Mouse (Mus musculus) heart, postnatal 0 days (tissue): ENCODE measurements around the gene Tmem110. TPM values are rescaled to one million over a fixed set of nuclear protein-coding genes. Genes with fewer than 3 reads are reported as not detected.

ENCODE experiments used
- ATAC-seq: fragments of 200-750 bp; cut with Nextera tagmentation; 2 replicates; pipeline ENCODE4 v1.8.0; 2017; ENCODE audit warnings: low read depth, moderate number of reproducible peaks, moderate library complexity; ENCODE audit not compliant: insufficient read depth
- DNase-seq: peaks from one replicate; pipeline ENCODE4 v3.0.0-alpha.2; 2016; ENCODE audit warnings: low spot score
- H3K27ac ChIP-seq: fragments of 300-500 bp; sonication (generic); 2 replicates; pipeline ENCODE4 v1.5.1; 2014; ENCODE audit warnings: low read depth, mild to moderate bottlenecking
- H3K27me3 ChIP-seq: fragments of 300-500 bp; sonication (generic); 2 replicates; pipeline ENCODE4 v1.6.1; 2014; ENCODE audit warnings: low read length, mixed read lengths; ENCODE audit not compliant: control insufficient read depth, insufficient read depth
- H3K36me3 ChIP-seq: fragments of 300-500 bp; sonication (generic); replicated peaks from 2 replicates; pipeline ENCODE4 v1.6.1; 2014; ENCODE audit warnings: low read length, mixed read lengths; ENCODE audit not compliant: control insufficient read depth, insufficient read depth
- H3K4me1 ChIP-seq: fragments of 300-500 bp; sonication (generic); 2 replicates; pipeline ENCODE4 v1.6.1; 2014; ENCODE audit warnings: antibody characterized with exemption; ENCODE audit not compliant: control insufficient read depth, insufficient read depth
- H3K4me2 ChIP-seq: fragments of 300-500 bp; sonication (generic); 2 replicates; pipeline ENCODE4 v1.6.1; 2014; ENCODE audit warnings: low read depth, mild to moderate bottlenecking, low read length, moderate library complexity
- H3K4me3 ChIP-seq: fragments of 300-500 bp; sonication (generic); 2 replicates; pipeline ENCODE4 v1.5.1; 2014; ENCODE audit warnings: low read depth, low read length
- H3K9ac ChIP-seq: fragments of 300-500 bp; sonication (generic); replicated peaks from 2 replicates; pipeline ENCODE4 v1.6.1; 2014; ENCODE audit warnings: low read depth, low read length, mixed read lengths
- H3K9me3 ChIP-seq: fragments of 300-500 bp; sonication (generic); replicated peaks from 2 replicates; pipeline ENCODE4 v1.6.1; 2016; ENCODE audit warnings: low read length; ENCODE audit not compliant: control insufficient read depth
- CTCF ChIP-seq: IDR thresholded peaks from 2 replicates; pipeline ENCODE4 v1.5.1; 2016; ENCODE audit warnings: antibody characterized with exemption, control low read depth, low read depth
- EP300 ChIP-seq: IDR thresholded peaks from 2 replicates; pipeline ENCODE4 v1.6.1; 2016; ENCODE audit warnings: antibody characterized with exemption, low read depth
- WGBS: fragments of 180-500 bp; shearing (Covaris S2); extraction: QIAGEN DNeasy Blood & Tissue Kit; methylation state at CpG from one replicate; pipeline ENCODE4 v1.1.7; 2014; 5-methylcytosine and 5-hydroxymethylcytosine counted together
- polyA plus RNA-seq: library from polyadenylated mRNA; unstranded; fragments of >200 nt; fragmentation: Nextera tagmentation; extraction: Ambion mirVana; gene quantifications from 2 replicates; pipeline ENCODE4 v1.2.1, GENCODE M21; 2015
- total RNA-seq: library from RNA; depleted of rRNA; stranded (reverse); fragments of >200 nt; gene quantifications from 2 replicates; pipeline ENCODE4 v1.2.3, GENCODE M21; 2014; ENCODE audit warnings: low replicate concordance

The Tmem110 gene
- total and polyA plus RNA-seq, 2 experiments from 2014 or later = 4.7 to 9.9 TPM

DNA sequence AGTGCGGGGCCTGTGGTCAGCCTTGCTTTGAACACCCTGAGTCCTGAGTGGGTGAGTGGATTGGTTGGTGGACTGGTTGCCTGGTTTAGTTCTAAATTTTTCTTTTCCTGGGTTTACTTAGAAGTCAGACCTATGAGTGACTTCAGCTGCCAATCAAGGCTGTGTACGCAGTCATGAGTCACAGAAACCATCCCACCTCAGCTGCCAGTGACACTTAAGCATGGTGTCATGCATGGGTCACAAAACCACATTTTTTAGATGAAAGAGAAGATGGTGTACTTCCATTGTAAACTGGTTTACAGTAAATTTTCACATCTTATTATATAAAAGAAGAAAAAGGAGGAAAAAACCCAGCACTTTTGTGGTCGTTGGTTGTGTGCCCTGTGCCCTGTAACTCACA, 52.4 kb downstream of the Tmem110 start:
- peaks cover 10% of the 10 kb centered on the region; the same call in 1 of the 2 replicates for H3K4me1 ChIP-seq
- H3K27me3 ChIP-seq = no peaks in the 10 kb centered on the region
- no peak for DNase-seq
- no peak overlapping the region for H3K4me2 ChIP-seq
- no peak overlapping the region for H3K9ac ChIP-seq
- no peaks in the 10 kb centered on the region for H3K9me3 ChIP-seq
- H3K4me3 ChIP-seq = no peak overlapping the region
- H3K27ac ChIP-seq = no peak overlapping the region
- H3K36me3 ChIP-seq = peaks cover 11% of the 10 kb centered on the region; the same call in 1 of the 2 replicates
- TF ChIP-seq EP300 = no peak
- no peak for TF ChIP-seq CTCF
- WGBS = 94% methylated on average over 3 of the region's 3 CpGs
- no peak for ATAC-seq

DNA sequence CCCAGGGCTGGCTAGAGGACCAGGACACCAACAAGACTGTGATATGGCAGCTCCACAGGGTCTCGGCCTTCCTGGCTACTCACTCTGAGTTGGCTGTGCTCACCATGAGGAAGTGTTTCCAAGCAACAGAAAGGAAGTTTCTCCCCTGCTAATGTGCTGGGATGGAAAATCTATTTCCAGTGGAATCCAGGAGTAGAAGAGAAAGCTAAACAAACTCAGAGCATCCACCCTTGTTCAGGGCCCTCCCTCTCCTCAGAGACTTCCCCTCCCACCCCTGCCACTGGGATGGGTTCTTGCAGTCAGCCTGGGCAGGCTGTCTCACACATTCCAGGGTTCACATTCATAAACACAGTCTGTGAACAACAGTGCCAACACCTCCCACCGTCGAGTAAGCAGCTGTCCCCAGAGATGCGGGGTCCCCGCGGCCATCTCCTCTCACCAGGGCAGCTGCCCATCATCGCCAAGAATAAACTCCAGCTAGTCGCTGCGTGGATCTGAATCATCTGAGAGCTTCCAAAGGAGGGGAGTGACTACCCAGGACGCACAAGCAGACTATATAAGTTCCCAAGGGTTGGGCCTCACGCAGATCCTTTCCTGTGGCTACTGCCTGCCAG, 53.7 kb downstream of the Tmem110 start, which contains the start of gene Mustn1:
Mustn1 (plus strand) TSS at position 243 of the 614 bp plus-strand sequence.
- peak within 1 kb of the TSS; percentile 41 for H3K4me2 ChIP-seq
- WGBS = 30% methylated on average over 11 of the region's 11 CpGs
- DNase-seq (peak; percentile 88), ATAC-seq (peak; percentile 60)
- 0 out of 2 replicates have a peak within 1 kb of the TSS, but pooled peaks have one; percentile 11 for H3K4me3 ChIP-seq
- peak within 1 kb of the TSS; percentile 40; the same call in 1 of the 2 replicates for H3K9ac ChIP-seq
- no peaks in the 10 kb centered on the region for H3K9me3 ChIP-seq
- H3K4me1 ChIP-seq = peaks cover 10% of the 10 kb centered on the region; the same call in 1 of the 2 replicates
- no peak for TF ChIP-seq CTCF
- peak; percentile 65; the same call in 1 of the 2 replicates for TF ChIP-seq EP300
- 0 out of 2 replicates have a peak, but pooled peaks cover 5% of the 10 kb centered on the region for H3K36me3 ChIP-seq
- peak within 1 kb of the TSS; percentile 85 for H3K27ac ChIP-seq
- H3K27me3 ChIP-seq = no peaks in the 10 kb centered on the region

DNA sequence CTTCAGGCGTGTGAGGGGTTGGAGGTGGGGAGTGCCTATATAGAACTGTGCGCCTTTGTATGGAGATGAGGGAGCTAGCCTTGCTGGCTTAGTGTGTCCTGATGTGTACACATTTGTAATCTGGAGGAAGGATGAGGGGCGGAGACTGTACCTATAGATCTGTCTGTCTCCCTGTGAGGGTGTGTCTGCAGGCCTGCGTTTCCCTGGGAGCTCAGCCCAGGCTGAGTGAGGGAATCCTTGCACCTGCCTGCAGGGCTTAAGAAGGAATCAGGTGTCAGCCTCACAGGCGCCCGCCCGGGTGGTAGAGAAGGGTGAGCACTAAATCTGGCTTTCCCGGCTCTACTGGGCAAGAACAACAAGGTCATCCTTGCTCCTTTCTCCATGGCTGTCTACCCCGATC, 54.4 kb downstream of the Tmem110 start:
- WGBS = 60% methylated on average over 9 of the region's 9 CpGs
- no peaks in the 10 kb centered on the region for H3K27me3 ChIP-seq
- H3K9ac ChIP-seq = peak overlapping the region; percentile 40; the same call in 1 of the 2 replicates
- DNase-seq (no peak), ATAC-seq (peak; percentile 28; the same call in 1 of the 2 replicates)
- H3K36me3 ChIP-seq = no peaks in the 10 kb centered on the region
- H3K4me2 ChIP-seq = peak overlapping the region; percentile 41
- 0 out of 2 replicates have a peak overlapping the region, but pooled peaks have one; percentile 11 for H3K4me3 ChIP-seq
- peaks cover 10% of the 10 kb centered on the region; the same call in 1 of the 2 replicates for H3K4me1 ChIP-seq
- peak overlapping the region; percentile 85 for H3K27ac ChIP-seq
- TF ChIP-seq EP300 = no peak
- H3K9me3 ChIP-seq = no peaks in the 10 kb centered on the region

DNA sequence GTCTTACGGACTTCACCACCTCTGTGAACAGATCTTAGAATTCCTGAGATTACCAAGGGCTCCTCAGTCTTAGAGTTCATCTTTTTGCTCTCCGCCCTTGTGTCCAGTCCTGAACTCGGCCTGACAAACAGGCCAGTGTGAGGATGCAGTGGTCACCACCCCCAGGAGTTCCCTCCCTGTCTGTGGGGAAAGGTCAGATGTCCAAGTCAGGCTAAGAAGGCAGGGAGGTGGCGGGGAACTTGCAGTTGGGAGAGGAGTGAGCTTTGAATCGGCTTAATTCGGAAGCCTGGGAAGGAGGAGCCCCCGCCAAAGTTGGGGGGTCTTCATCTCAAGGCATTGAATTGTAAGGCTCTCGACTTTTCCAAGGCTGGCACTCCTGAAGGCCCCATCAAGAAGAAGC, 54.9 kb downstream of the Tmem110 start:
- 76% methylated on average over 8 of the region's 8 CpGs for WGBS
- Histone ChIP-seq H3K9ac (no peak overlapping the region), H3K4me2 (no peak overlapping the region), H3K4me1 (peaks cover 10% of the 10 kb centered on the region; the same call in 1 of the 2 replicates), H3K27me3 (no peaks in the 10 kb centered on the region), H3K4me3 (no peak overlapping the region), H3K9me3 (no peaks in the 10 kb centered on the region), H3K27ac (no peak overlapping the region), H3K36me3 (no peaks in the 10 kb centered on the region)
- no peak for TF ChIP-seq EP300
- TF ChIP-seq CTCF = no peak
- DNase-seq (no peak), ATAC-seq (no peak)

DNA sequence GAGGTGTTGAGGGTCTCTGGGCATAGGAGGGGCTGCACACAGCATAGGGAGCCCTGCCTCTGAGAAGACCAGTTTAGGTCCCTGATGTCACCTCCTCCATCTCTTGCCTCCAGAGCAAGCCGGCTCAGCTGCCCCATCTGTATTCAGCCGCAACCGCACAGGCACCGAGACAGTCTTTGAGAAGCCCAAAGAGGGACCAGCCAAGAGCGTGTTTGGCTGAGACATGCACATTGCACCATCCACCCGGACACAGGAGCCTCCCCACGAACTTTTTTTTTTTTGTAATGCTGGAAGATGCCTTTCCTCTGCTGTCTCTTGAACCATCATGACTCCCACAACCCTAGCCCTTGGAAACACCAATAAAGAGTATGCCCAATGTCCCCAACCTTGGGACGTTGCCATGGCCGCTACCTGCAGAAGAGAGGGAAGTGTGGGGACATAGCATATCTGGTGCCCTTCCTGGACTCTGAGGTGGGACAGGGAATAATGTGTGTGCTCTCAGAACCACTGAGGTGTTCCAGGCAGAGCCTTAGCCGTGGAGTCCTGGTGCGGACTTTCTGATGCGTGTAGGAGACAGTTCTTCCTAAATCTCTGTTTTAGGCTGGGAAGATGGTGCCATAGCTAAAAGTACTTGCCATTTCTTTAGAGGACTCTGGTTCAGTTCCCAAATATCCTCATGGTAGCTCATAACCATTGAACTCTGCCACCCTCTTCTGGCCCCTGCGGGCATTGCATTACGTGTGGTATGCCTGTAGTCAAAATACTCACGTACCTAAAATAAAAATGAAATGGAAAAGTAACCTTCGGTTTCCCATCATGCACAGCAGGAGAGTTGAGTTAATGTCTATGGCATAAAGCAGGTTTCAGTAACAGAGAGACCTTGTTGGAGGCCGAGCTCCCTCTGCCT, 55.7 kb downstream of the Tmem110 start:
- H3K4me2 ChIP-seq = no peak overlapping the region
- H3K9ac ChIP-seq = no peak overlapping the region
- H3K27me3 ChIP-seq = no peaks in the 10 kb centered on the region
- no peak overlapping the region for H3K27ac ChIP-seq
- WGBS = 78% methylated on average over 17 of the region's 17 CpGs
- DNase-seq (no peak), ATAC-seq (no peak)
- no peak overlapping the region for H3K4me3 ChIP-seq
- TF ChIP-seq CTCF (peak; percentile 70), EP300 (no peak)
- H3K9me3 ChIP-seq = no peaks in the 10 kb centered on the region
- no peaks in the 10 kb centered on the region for H3K36me3 ChIP-seq
- peaks cover 10% of the 10 kb centered on the region; the same call in 1 of the 2 replicates for H3K4me1 ChIP-seq
